Mouse (Mus musculus) MEL (cell line): Measurements from ENCODE around the gene Slc8a1. TPM values are rescaled to one million over a fixed set of nuclear protein-coding genes. Genes with fewer than 3 reads are reported as not detected.

Experiments
- DNase-seq: peaks from one replicate; pipeline ENCODE4 v3.0.0; 2011; ENCODE audit warnings: low read depth, low spot score
- H3K27ac ChIP-seq: 2 replicates; pipeline ENCODE4 v1.5.1; 2012; ENCODE audit warnings: low read depth, mild to moderate bottlenecking, control low read depth, low read length, moderate library complexity; ENCODE audit not compliant: control insufficient read depth
- H3K27me3 ChIP-seq, 2 experiments: fragments of 150-350 bp in 1 of 2; sonication (generic) in 1 of 2; 2 replicates each; pipeline ENCODE4 v1.6.1; 2012; ENCODE audit warnings: low read length in 2 of 2, mild to moderate bottlenecking in 2 of 2, improper control_type of control experiment in 1 of 2, moderate library complexity in 1 of 2; ENCODE audit not compliant: insufficient read depth in 2 of 2, control insufficient read depth in 1 of 2
- H3K36me3 ChIP-seq, 2 experiments: 2 replicates each; pipeline ENCODE4 v1.6.1; 2012 to 2014; ENCODE audit warnings: low read length in 2 of 2, improper control_type of control experiment in 1 of 2, inconsistent platforms in 1 of 2, mild to moderate bottlenecking in 1 of 2; ENCODE audit not compliant: insufficient read depth in 2 of 2, control insufficient read depth in 1 of 2
- H3K4me1 ChIP-seq, 2 experiments: fragments of 150-350 bp in 1 of 2; sonication (generic) in 1 of 2; 2 replicates each; pipeline ENCODE4 v1.6.1; 2012; ENCODE audit warnings: low read length in 2 of 2, improper control_type of control experiment in 1 of 2, mild to moderate bottlenecking in 1 of 2; ENCODE audit not compliant: insufficient read depth in 2 of 2, control insufficient read depth in 1 of 2
- H3K4me3 ChIP-seq, 2 experiments: fragments of 150-350 bp in 1 of 2; sonication (generic) in 1 of 2; 2 replicates each; pipeline ENCODE4 v1.5.1; 2012; ENCODE audit warnings: low read depth in 2 of 2, low read length in 2 of 2, mild to moderate bottlenecking in 2 of 2, moderate library complexity in 2 of 2, control low read depth in 1 of 2, improper control_type of control experiment in 1 of 2; ENCODE audit not compliant: control insufficient read depth in 1 of 2, insufficient read depth in 1 of 2
- H3K79me2 ChIP-seq: 2 replicates; pipeline ENCODE4 v1.6.1; 2012; ENCODE audit warnings: mild to moderate bottlenecking, low read length, moderate library complexity; ENCODE audit not compliant: control insufficient read depth, poor library complexity, insufficient read depth
- H3K9ac ChIP-seq: 2 replicates; pipeline ENCODE4 v1.6.1; 2012; ENCODE audit warnings: low read depth, mild to moderate bottlenecking, control low read depth, low read length, moderate library complexity; ENCODE audit not compliant: control insufficient read depth, poor library complexity, severe bottlenecking
- H3K9me3 ChIP-seq: fragments of 150-350 bp; sonication (generic); replicated peaks from 2 replicates; pipeline ENCODE4 v1.6.1; 2012; ENCODE audit warnings: mild to moderate bottlenecking, low read length, improper control_type of control experiment, moderate library complexity; ENCODE audit not compliant: insufficient read depth
- BHLHE40 ChIP-seq: IDR thresholded peaks from 2 replicates; pipeline ENCODE4 v1.6.1; 2012; ENCODE audit warnings: low read depth, mild to moderate bottlenecking, inconsistent platforms, low read length, improper control_type of control experiment, borderline replicate concordance
- EP300 ChIP-seq, 2 experiments: IDR thresholded peaks; 2 replicates each; pipeline ENCODE4 v1.6.1; 2011; ENCODE audit warnings: improper control_type of control experiment in 2 of 2, low read length in 2 of 2, low read depth in 1 of 2, mild to moderate bottlenecking in 1 of 2
- ETS1 ChIP-seq: IDR thresholded peaks from 2 replicates; pipeline ENCODE4 v1.6.1; 2012; ENCODE audit warnings: low read depth, mild to moderate bottlenecking, inconsistent platforms, low read length, improper control_type of control experiment, moderate library complexity
- HCFC1 ChIP-seq: IDR thresholded peaks from 2 replicates; pipeline ENCODE4 v1.6.1; 2012; ENCODE audit warnings: low read depth, mild to moderate bottlenecking, inconsistent platforms, low read length, improper control_type of control experiment, moderate library complexity
- JUND ChIP-seq: IDR thresholded peaks from 2 replicates; pipeline ENCODE4 v1.6.1; 2011; ENCODE audit warnings: low read depth, mild to moderate bottlenecking, improper control_type of control experiment, low read length
- MAFK ChIP-seq: IDR thresholded peaks from 2 replicates; pipeline ENCODE4 v1.6.1; 2011; ENCODE audit warnings: low read depth, mild to moderate bottlenecking, low read length, improper control_type of control experiment, borderline replicate concordance
- MYB ChIP-seq: IDR thresholded peaks from 2 replicates; pipeline ENCODE4 v1.6.1; 2011; ENCODE audit warnings: mild to moderate bottlenecking, low read depth, low read length, improper control_type of control experiment
- MYC ChIP-seq: IDR thresholded peaks from 2 replicates; pipeline ENCODE4 v1.6.1; 2011; ENCODE audit warnings: low read depth, mild to moderate bottlenecking, low read length, improper control_type of control experiment, moderate library complexity
- NRF1 ChIP-seq: IDR thresholded peaks from 2 replicates; pipeline ENCODE4 v1.6.1; 2014; ENCODE audit warnings: low read depth, mild to moderate bottlenecking, inconsistent platforms, low read length, improper control_type of control experiment, moderate library complexity; ENCODE audit not compliant: poor library complexity, insufficient read depth, severe bottlenecking
- POLR2A ChIP-seq, 2 experiments: IDR thresholded peaks; 2 replicates each; pipeline ENCODE4 v1.6.1; 2011 to 2012; ENCODE audit warnings: low read length in 2 of 2, mild to moderate bottlenecking in 2 of 2, control low read depth in 1 of 2, improper control_type of control experiment in 1 of 2, low read depth in 1 of 2, moderate library complexity in 1 of 2; ENCODE audit not compliant: control insufficient read depth in 1 of 2, insufficient read depth in 1 of 2, poor library complexity in 1 of 2
- POLR2AphosphoS2 ChIP-seq: IDR thresholded peaks from 2 replicates; pipeline ENCODE4 v1.6.1; 2011; ENCODE audit warnings: low read length, improper control_type of control experiment
- RCOR1 ChIP-seq: IDR thresholded peaks from 2 replicates; pipeline ENCODE4 v1.6.1; 2012; ENCODE audit warnings: low read depth, mild to moderate bottlenecking, inconsistent platforms, low read length, improper control_type of control experiment
- SIN3A ChIP-seq: IDR thresholded peaks from 2 replicates; pipeline ENCODE4 v1.6.1; 2012; ENCODE audit warnings: low read length, improper control_type of control experiment, inconsistent platforms
- SMC3 ChIP-seq: IDR thresholded peaks from 2 replicates; pipeline ENCODE4 v1.6.1; 2011; ENCODE audit warnings: low read depth, low read length, improper control_type of control experiment
- TAL1 ChIP-seq: IDR thresholded peaks from 2 replicates; pipeline ENCODE4 v1.6.1; 2012; ENCODE audit warnings: mild to moderate bottlenecking, inconsistent platforms, low read length, moderate library complexity, mixed read lengths
- TCF12 ChIP-seq: IDR thresholded peaks from 2 replicates; pipeline ENCODE4 v1.6.1; 2014; ENCODE audit warnings: low read depth, mild to moderate bottlenecking, inconsistent platforms, low read length, improper control_type of control experiment, moderate library complexity
- UBTF ChIP-seq: IDR thresholded peaks from 2 replicates; pipeline ENCODE4 v1.6.1; 2012; ENCODE audit warnings: low read depth, mild to moderate bottlenecking, inconsistent platforms, low read length, improper control_type of control experiment, moderate library complexity, borderline replicate concordance; ENCODE audit not compliant: insufficient read depth
- ZKSCAN1 ChIP-seq: IDR thresholded peaks from 2 replicates; pipeline ENCODE4 v1.6.1; 2012; ENCODE audit warnings: low read depth, mild to moderate bottlenecking, inconsistent platforms, low read length, improper control_type of control experiment, moderate library complexity
- ZMIZ1 ChIP-seq: IDR thresholded peaks from 2 replicates; pipeline ENCODE4 v1.6.1; 2012; ENCODE audit warnings: low read depth, mild to moderate bottlenecking, inconsistent platforms, low read length, improper control_type of control experiment, moderate library complexity
- polyA plus RNA-seq, 2 experiments: library from polyadenylated mRNA; stranded (reverse) in 1 of 2; unstranded in 1 of 2; fragments of >175 nt in 1 of 2; fragments of >200 nt in 1 of 2; gene quantifications; 2 replicates each; pipeline versions ENCODE4 v1.2.1 to v1.2.4; 2012; ENCODE audit warnings: low replicate concordance in 2 of 2, low read depth in 1 of 2; ENCODE audit not compliant: insufficient read length in 2 of 2, insufficient read depth in 1 of 2, missing spikeins in 1 of 2
- total RNA-seq: library from RNA; depleted of rRNA; stranded (reverse); fragments of 300-350 nt; gene quantifications from 2 replicates; pipeline ENCODE4 v1.2.3, GENCODE M21; 2012

Slc8a1 gene
- total and polyA plus RNA-seq, 3 experiments: 0.86 to 1.0 TPM; not detected in 1

DNA sequence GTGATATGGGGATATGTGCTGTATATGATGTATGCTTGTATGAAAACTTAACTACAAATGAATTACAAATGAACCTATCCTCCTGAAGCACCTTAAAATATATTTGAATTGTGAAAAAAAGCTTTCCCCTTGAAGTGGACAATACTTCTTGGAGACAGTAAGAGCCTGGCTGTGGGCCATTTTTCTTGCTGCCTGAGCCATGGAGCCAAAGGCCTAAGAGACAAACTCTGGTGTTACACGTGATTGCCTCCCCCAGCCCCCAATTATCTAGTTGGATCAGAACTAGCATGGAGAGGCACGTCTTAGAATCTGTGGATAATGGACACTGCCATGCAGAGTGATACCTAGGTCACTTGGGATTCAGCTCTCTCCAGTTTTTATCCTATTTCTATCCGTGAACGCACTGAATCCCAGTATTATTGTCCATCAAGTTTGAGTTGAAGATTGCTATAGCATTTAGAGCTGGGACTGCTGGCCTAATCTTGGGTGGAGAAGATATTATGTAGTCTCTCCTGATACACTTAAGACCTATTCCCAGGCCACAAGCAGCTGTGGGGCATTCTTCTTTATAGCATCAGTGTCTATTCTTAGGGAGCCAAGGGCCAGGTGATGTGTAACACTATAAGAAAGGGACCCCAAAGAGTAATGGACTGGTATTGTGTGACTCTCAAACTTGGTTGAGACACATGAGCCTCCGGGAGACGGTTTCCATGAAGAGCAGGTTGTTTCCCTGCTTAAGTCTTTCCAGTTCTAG lies 321.6 kb downstream of the Slc8a1 start:
- no peak overlapping the region for H3K4me3 ChIP-seq
- TF ChIP-seq ZKSCAN1: no peak
- TF ChIP-seq TAL1: no peak
- no peak for TF ChIP-seq SMC3
- no peak for TF ChIP-seq MYB
- no peak for TF ChIP-seq JUND
- no peak for TF ChIP-seq HCFC1
- TF ChIP-seq POLR2A (IDR thresholded peaks at IDR 0.05; ENCODE audit: control insufficient read depth in 1 of 2, insufficient read depth in 1 of 2, low read depth in 1 of 2, low read length in 2 of 2, poor library complexity in 1 of 2): no peak
- no peak for TF ChIP-seq UBTF
- TF ChIP-seq SIN3A: no peak
- no peak for TF ChIP-seq ETS1
- TF ChIP-seq NRF1: no peak
- TF ChIP-seq EP300 (IDR thresholded peaks at IDR 0.05; ENCODE audit: low read depth in 1 of 2, low read length in 2 of 2): no peak
- no peak for TF ChIP-seq MYC
- no peak for TF ChIP-seq POLR2AphosphoS2
- TF ChIP-seq ZMIZ1: no peak
- no peak for TF ChIP-seq TCF12
- TF ChIP-seq BHLHE40: no peak
- no peak for TF ChIP-seq RCOR1
- no peaks in the 10 kb centered on the region for H3K27me3 ChIP-seq
- no peaks in the 10 kb centered on the region for H3K36me3 ChIP-seq
- H3K27ac ChIP-seq: no peak overlapping the region
- H3K9me3 ChIP-seq: no peaks in the 10 kb centered on the region
- no peaks in the 10 kb centered on the region for H3K79me2 ChIP-seq
- H3K9ac ChIP-seq: no peak overlapping the region
- no peak for DNase-seq
- no peaks in the 10 kb centered on the region for H3K4me1 ChIP-seq

DNA sequence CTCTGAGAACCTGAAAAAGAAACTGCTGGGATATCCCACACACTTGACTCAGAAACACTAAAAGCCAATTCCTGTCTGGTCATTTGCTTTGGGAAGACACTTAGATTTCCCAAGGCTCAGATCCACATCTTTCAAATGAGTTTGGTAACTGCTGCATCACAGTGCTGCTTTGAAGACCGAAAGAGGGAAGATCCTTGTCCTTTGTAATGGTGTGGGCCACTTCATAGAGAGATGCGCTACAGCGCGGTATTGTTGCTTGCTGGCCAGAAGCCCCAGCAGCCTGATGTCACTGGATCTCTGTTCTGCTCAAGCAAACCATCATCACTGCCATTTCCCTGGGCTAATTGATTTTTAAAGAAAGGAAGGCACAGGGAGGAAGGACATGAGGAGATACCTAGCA lies 325.4 kb downstream of the Slc8a1 start:
- H3K27ac ChIP-seq: no peak overlapping the region
- H3K9me3 ChIP-seq: no peaks in the 10 kb centered on the region
- H3K4me1 ChIP-seq: no peaks in the 10 kb centered on the region
- H3K36me3 ChIP-seq: no peaks in the 10 kb centered on the region
- no peaks in the 10 kb centered on the region for H3K79me2 ChIP-seq
- no peak for DNase-seq
- no peak overlapping the region for H3K4me3 ChIP-seq
- H3K9ac ChIP-seq: no peak overlapping the region
- no peaks in the 10 kb centered on the region for H3K27me3 ChIP-seq
- TF ChIP-seq MAFK: no peak
